Mouse (Mus musculus) heart, postnatal 10 days (tissue): ENCODE data around the gene Rab11fip3. TPM values are rescaled to one million over a fixed set of nuclear protein-coding genes. Genes with fewer than 3 reads are reported as not detected.
A peak's percentile ranks its signal among the peaks of the same experiment; 100 is the strongest.

ENCODE experiments used
- DNase-seq, 2 experiments: peaks; one replicate each; pipeline ENCODE4 v3.0.0; 2021
- intact Hi-C: fragments of 180-260 bp; cut with DNase I; formaldehyde crosslinking; loops from one replicate; pipeline ENCODE4 v1.15.1; 2025
- total RNA-seq, 2 experiments: library from RNA; stranded (reverse); gene quantifications; 2 replicates each; pipeline ENCODE4 v1.2.3; 2021

The Rab11fip3 gene
- total RNA-seq, 2 experiments from 2014 or later = 23.4 to 24.1 TPM

GRCm38 (mm10) chr17:26005731-26006450 lies 63.5 kb downstream of the Rab11fip3 start:
- intact Hi-C loops = no loop called here
- no peak for DNase-seq

GRCm38 (mm10) chr17:26004711-26005110 lies 64.6 kb downstream of the Rab11fip3 start:
- intact Hi-C loops = no loop called here
- DNase-seq = no peak

- intact Hi-C loops = no loop called here
- no peak for DNase-seq
These were observed 65.5 kb downstream of the Rab11fip3 start for GRCm38 (mm10) chr17:26003864-26004263.

- DNase-seq = no peak
- intact Hi-C loops = no loop called here
These were observed 70.9 kb downstream of the Rab11fip3 start for GRCm38 (mm10) chr17:25998425-25998824.

GRCm38 (mm10) chr17:25993489-25993888 lies 75.9 kb downstream of the Rab11fip3 start:
- DNase-seq = no peak
- intact Hi-C loops = no loop called here

GRCm38 (mm10) chr17:25992274-25992673 lies 77.1 kb downstream of the Rab11fip3 start:
- DNase-seq = no peak
- intact Hi-C loops = no loop called here

GRCm38 (mm10) chr17:25990331-25990730 lies 79.0 kb downstream of the Rab11fip3 start:
- no peak for DNase-seq
- intact Hi-C loops = no loop called here

- intact Hi-C loops = no loop called here
- DNase-seq = peak; percentile 95 to 96
These were observed 83.8 kb downstream of the Rab11fip3 start, which contains the start of gene Capn15 for GRCm38 (mm10) chr17:25985306-25986294. Gene Capn15 (minus strand): TSS chr17:25985796.

- intact Hi-C loops = no loop called here
- no peak for DNase-seq
These were observed 84.6 kb downstream of the Rab11fip3 start for GRCm38 (mm10) chr17:25984556-25985305.

- no peak for DNase-seq
- intact Hi-C loops = no loop called here
These were observed 85.3 kb downstream of the Rab11fip3 start for GRCm38 (mm10) chr17:25984066-25984465.

GRCm38 (mm10) chr17:25982913-25983312 lies 86.4 kb downstream of the Rab11fip3 start:
- no peak for DNase-seq
- intact Hi-C loops = no loop called here

GRCm38 (mm10) chr17:25980854-25981253 lies 88.5 kb downstream of the Rab11fip3 start:
- peak; percentile 65 to 71 for DNase-seq
- intact Hi-C loops = no loop called here

GRCm38 (mm10) chr17:25979829-25980738 lies 89.3 kb downstream of the Rab11fip3 start:
- DNase-seq = no peak
- intact Hi-C loops = no loop called here

- intact Hi-C loops = no loop called here
- DNase-seq = no peak
These were observed 98.2 kb downstream of the Rab11fip3 start for GRCm38 (mm10) chr17:25970954-25971707.

GRCm38 (mm10) chr17:25970448-25970847 lies 98.9 kb downstream of the Rab11fip3 start:
- intact Hi-C loops = no loop called here
- no peak for DNase-seq

GRCm38 (mm10) chr17:25968176-25968575 lies 101.2 kb downstream of the Rab11fip3 start:
- DNase-seq = no peak
- intact Hi-C loops = no loop called here

GRCm38 (mm10) chr17:25967652-25968051 lies 101.7 kb downstream of the Rab11fip3 start:
- peak; percentile 47 to 55 for DNase-seq
- intact Hi-C loops = no loop called here

GRCm38 (mm10) chr17:25964271-25964670 lies 105.1 kb downstream of the Rab11fip3 start:
- DNase-seq = no peak
- intact Hi-C loops = no loop called here

GRCm38 (mm10) chr17:25962413-25962905 lies 106.9 kb downstream of the Rab11fip3 start:
- no peak for DNase-seq
- intact Hi-C loops = no loop called here
